Mouse (Mus musculus): ENCODE data around the gene Vmn1r101. TPM values are rescaled to one million over a fixed set of nuclear protein-coding genes. Genes with fewer than 3 reads are reported as not detected.
"Not testable (repeated sequence)": the region's sequence is repeated elsewhere in the genome, so short reads cannot be mapped to it uniquely, and the experiment has no call there.

The Vmn1r101 gene
- not detected in 2 replicates for polyA plus RNA-seq (2016; fragmentation: Nextera tagmentation; extraction: Ambion mirVana)

DNA sequence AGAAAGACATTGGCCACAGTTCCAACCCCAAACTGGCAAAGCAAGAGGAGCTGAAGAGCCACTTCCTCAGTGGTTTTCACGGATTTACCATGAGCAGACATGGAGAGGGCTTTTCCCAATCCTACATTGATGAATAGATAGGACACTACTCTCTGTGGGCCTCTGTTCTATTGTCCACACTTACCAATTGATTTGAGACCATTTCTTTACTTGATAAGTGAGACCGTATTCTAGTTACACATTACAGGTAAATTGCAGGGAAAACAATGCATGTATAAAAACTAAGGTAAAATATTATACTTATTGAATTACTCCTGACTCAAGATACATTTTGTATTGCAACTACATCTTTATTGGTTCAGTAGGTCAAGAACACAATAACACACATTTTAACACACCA, at the start of gene Vmn1r101:
Gene Vmn1r101, minus strand, starts transcription at position 101 of the 400 bp plus-strand sequence.
- H3K4me1 ChIP-seq; H3K27ac ChIP-seq; H3K36me3 ChIP-seq (replicated peaks); DNase-seq (ENCODE audit: extremely low spot score, low spot score); H3K27me3 ChIP-seq (ENCODE audit: poor library complexity, severe bottlenecking); H3K4me3 ChIP-seq; H3K9me3 ChIP-seq: not testable (repeated sequence)
- no CpG with 5 or more reads among the region's 2 CpGs for WGBS

- not testable (repeated sequence) for H3K9me3 ChIP-seq; DNase-seq (ENCODE audit: extremely low spot score, low spot score); H3K27ac ChIP-seq; H3K4me3 ChIP-seq; H3K36me3 ChIP-seq (replicated peaks); H3K27me3 ChIP-seq (ENCODE audit: poor library complexity, severe bottlenecking); H3K4me1 ChIP-seq
- no CpG with 5 or more reads among the region's 5 CpGs for WGBS
Measured at GRCm38 (mm10) chr7:20474825-20475224, 32.4 kb upstream of the Vmn1r101 start, which contains the start of gene Gm10670. Gene Gm10670 (minus strand): TSS chr7:20474925.

- H3K36me3 ChIP-seq (replicated peaks); H3K9me3 ChIP-seq; H3K27ac ChIP-seq; DNase-seq (ENCODE audit: extremely low spot score, low spot score); H3K4me1 ChIP-seq; H3K4me3 ChIP-seq; H3K27me3 ChIP-seq (ENCODE audit: poor library complexity, severe bottlenecking): not testable (repeated sequence)
- WGBS, result no CpG with 5 or more reads among the region's 3 CpGs
Measured at GRCm38 (mm10) chr7:20417642-20418041, 24.8 kb downstream of the Vmn1r101 start, which contains the start of gene Vmn1r100. Gene Vmn1r100 (plus strand): TSS chr7:20417942.

Other genes starting within 250 kb of the Vmn1r101 start
- gene Vmn1r95, start 248.9 kb downstream of the Vmn1r101 start, polyA plus RNA-seq (2016; fragmentation: Nextera tagmentation; extraction: Ambion mirVana), result not detected in 2 replicates
- not detected in 2 replicates for gene Gm6164, start 237.0 kb downstream of the Vmn1r101 start, polyA plus RNA-seq (2016; fragmentation: Nextera tagmentation; extraction: Ambion mirVana)
- not detected in 2 replicates for gene Gm4498, start 208.8 kb downstream of the Vmn1r101 start, polyA plus RNA-seq (2016; fragmentation: Nextera tagmentation; extraction: Ambion mirVana)
- not detected in 2 replicates for gene Gm5890, start 179.8 kb downstream of the Vmn1r101 start, polyA plus RNA-seq (2016; fragmentation: Nextera tagmentation; extraction: Ambion mirVana)
- not detected in 2 replicates for gene Gm4133, start 108.5 kb downstream of the Vmn1r101 start, polyA plus RNA-seq (2016; fragmentation: Nextera tagmentation; extraction: Ambion mirVana)
- gene Gm5728, start 67.2 kb downstream of the Vmn1r101 start, polyA plus RNA-seq (2016; fragmentation: Nextera tagmentation; extraction: Ambion mirVana), result not detected in 2 replicates
- not detected in 2 replicates for gene Vmn1r100, start 24.7 kb downstream of the Vmn1r101 start, polyA plus RNA-seq (2016; fragmentation: Nextera tagmentation; extraction: Ambion mirVana)
- gene Gm10670, start 32.3 kb upstream of the Vmn1r101 start, polyA plus RNA-seq (2016; fragmentation: Nextera tagmentation; extraction: Ambion mirVana), result not detected in 2 replicates
- gene Vmn1r103, start 67.9 kb upstream of the Vmn1r101 start, polyA plus RNA-seq (2016; fragmentation: Nextera tagmentation; extraction: Ambion mirVana), result not detected in 2 replicates
- not detected in 2 replicates for gene Vmn1r104, start 91.2 kb upstream of the Vmn1r101 start, polyA plus RNA-seq (2016; fragmentation: Nextera tagmentation; extraction: Ambion mirVana)
- not detected in 2 replicates for gene Gm5726, start 103.2 kb upstream of the Vmn1r101 start, polyA plus RNA-seq (2016; fragmentation: Nextera tagmentation; extraction: Ambion mirVana)
- not detected in 2 replicates for gene Gm4141, start 133.6 kb upstream of the Vmn1r101 start, polyA plus RNA-seq (2016; fragmentation: Nextera tagmentation; extraction: Ambion mirVana)
- gene Gm4513, start 156.4 kb upstream of the Vmn1r101 start, polyA plus RNA-seq (2016; fragmentation: Nextera tagmentation; extraction: Ambion mirVana), result not detected in 2 replicates
- gene Vmn1r107, start 226.3 kb upstream of the Vmn1r101 start, polyA plus RNA-seq (2016; fragmentation: Nextera tagmentation; extraction: Ambion mirVana), result not detected in 2 replicates

Data from forebrain, embryonic 10.5 days (tissue).